12 mouse cellular contexts compared by ENCODE assay signal in genomic region chr14:16314842-16315241, GRCm38 (mm10). TPM values are rescaled to one million over a fixed set of nuclear protein-coding genes. Genes with fewer than 3 reads are reported as not detected.
DNase-seq lines count a peak whose midpoint lies in the region; ATAC-seq and TF ChIP-seq lines count a peak whose summit lies in the region.
"Had no signal": no experiment of that assay in that cellular context is flagged by ENCODE, and none has a peak within 500 bp of the region (broad histone marks: within the 10 kb centered on the region; RNA-seq: fewer than 3 reads in every experiment).

No protein-coding gene starts in this region.

- no peaks in the 10 kb centered on the region for H3K9me3 ChIP-seq in heart, embryonic 16.5 days (replicated peaks; ENCODE audit: control insufficient read depth, low read length)
- H3K9me3 ChIP-seq in lung, postnatal 0 days (ENCODE audit: low read length): no peaks in the 10 kb centered on the region
- no peaks in the 10 kb centered on the region for H3K9me3 ChIP-seq in intestine, postnatal 0 days (ENCODE audit: control insufficient read depth)
- H3K9me3 ChIP-seq: midbrain, embryonic 10.5 days had no signal

- H3K9ac ChIP-seq in heart, embryonic 16.5 days (ENCODE audit: low read length): no peak overlapping the region
- no peak overlapping the region for H3K9ac ChIP-seq in lung, postnatal 0 days (replicated peaks; ENCODE audit: low read depth)
- no peak overlapping the region for H3K9ac ChIP-seq in intestine, postnatal 0 days (ENCODE audit: low read depth, low read length)

- peaks cover 10% of the 10 kb centered on the region for H3K4me1 ChIP-seq in heart, embryonic 16.5 days (ENCODE audit: control insufficient read depth, insufficient read depth, low read length)
- H3K4me1 ChIP-seq in lung, postnatal 0 days (ENCODE audit: insufficient read depth, low read depth, low read length): peaks cover 7% of the 10 kb centered on the region; the same call in 1 of the 2 replicates
- peaks cover 5% of the 10 kb centered on the region; the same call in 1 of the 2 replicates for H3K4me1 ChIP-seq in intestine, postnatal 0 days (replicated peaks; ENCODE audit: control insufficient read depth, insufficient read depth, low read length)
- H3K4me1 ChIP-seq: midbrain, embryonic 10.5 days had no signal

- H3K4me3 ChIP-seq in heart, embryonic 16.5 days (ENCODE audit: low read length): no peak overlapping the region
- no peak overlapping the region for H3K4me3 ChIP-seq in lung, postnatal 0 days (ENCODE audit: low read depth, low read length)
- H3K4me3 ChIP-seq in intestine, postnatal 0 days (ENCODE audit: low read depth, low read length): no peak overlapping the region
- H3K4me3 ChIP-seq: midbrain, embryonic 10.5 days had no signal

- no peak for ATAC-seq in heart, embryonic 16.5 days (replicated peaks; ENCODE audit: extremely low read depth, insufficient read depth, low FRiP score)
- ATAC-seq in lung, postnatal 0 days: no peak
- no peak for ATAC-seq in intestine, postnatal 0 days
- ATAC-seq in megakaryocyte-erythroid progenitor cell, adult 5-6 weeks (replicated peaks; ENCODE audit: low FRiP score, low TSS enrichment, poor library complexity, severe bottlenecking): peak; percentile 94
- ATAC-seq: CD4-positive, CD25-positive, alpha-beta regulatory T cell, adult 4 months; inflammation-experienced regulatory T-cells, adult 6 months had no signal

- peak overlapping the region; percentile 66 for H3K27ac ChIP-seq in heart, embryonic 16.5 days (ENCODE audit: low read length)
- peak overlapping the region; percentile 62; the same call in 1 of the 2 replicates for H3K27ac ChIP-seq in lung, postnatal 0 days (ENCODE audit: low read length)
- 0 out of 2 replicates have a peak overlapping the region, but pooled peaks have one; percentile 30 for H3K27ac ChIP-seq in intestine, postnatal 0 days (ENCODE audit: low read depth, low read length)
- H3K27ac ChIP-seq: midbrain, embryonic 10.5 days had no signal

- 70% methylated on average over 2 of the region's 2 CpGs for WGBS in heart, embryonic 16.5 days
- 56% methylated on average over 2 of the region's 2 CpGs for WGBS in lung, postnatal 0 days
- WGBS in intestine, postnatal 0 days: 76% methylated on average over 2 of the region's 2 CpGs

- H3K36me3 ChIP-seq in heart, embryonic 16.5 days (ENCODE audit: control insufficient read depth, insufficient read depth): no peaks in the 10 kb centered on the region
- H3K36me3 ChIP-seq in lung, postnatal 0 days (ENCODE audit: insufficient read depth, low read length): no peaks in the 10 kb centered on the region
- no peaks in the 10 kb centered on the region for H3K36me3 ChIP-seq in intestine, postnatal 0 days (ENCODE audit: control insufficient read depth, insufficient read depth)
- H3K36me3 ChIP-seq: midbrain, embryonic 10.5 days had no signal

- intact Hi-C loops in heart, postnatal 14 days (cut with DNase I): loop anchor here (5.0 to 10.0 kb wide), 2 partner anchors 52 to 70 kb away; partner anchors contain the start of genes Ngly1, Oxsm and Top2b

- no peak for TF ChIP-seq CTCF in lung, postnatal 0 days (IDR thresholded peaks at IDR 0.05)
- no peak for TF ChIP-seq CTCF in intestine, postnatal 0 days (IDR thresholded peaks at IDR 0.05; ENCODE audit: low read depth)

- no peak for DNase-seq in heart, postnatal 14 days
- no peak for DNase-seq in lung, postnatal 0 days (ENCODE audit: low spot score)
- DNase-seq in lung, adult 18-20 months: no peak
- DNase-seq in testis, postnatal 10 days (ENCODE audit: low spot score): no peak
- DNase-seq: cerebellum, adult 18-20 months; right cerebral cortex, postnatal 4 days had no signal

- H3K4me2 ChIP-seq in heart, embryonic 16.5 days (ENCODE audit: low read depth, low read length): no peak overlapping the region
- no peak overlapping the region for H3K4me2 ChIP-seq in lung, postnatal 0 days (replicated peaks; ENCODE audit: low read depth, low read length)
- no peak overlapping the region for H3K4me2 ChIP-seq in intestine, postnatal 0 days (replicated peaks; ENCODE audit: low read depth)

- TF ChIP-seq EP300 in lung, postnatal 0 days (IDR thresholded peaks at IDR 0.05): no peak

- H3K27me3 ChIP-seq in heart, embryonic 16.5 days (ENCODE audit: control insufficient read depth, insufficient read depth, low read length): no peaks in the 10 kb centered on the region
- no peaks in the 10 kb centered on the region for H3K27me3 ChIP-seq in lung, postnatal 0 days (replicated peaks; ENCODE audit: insufficient read depth, low read length)
- no peaks in the 10 kb centered on the region for H3K27me3 ChIP-seq in intestine, postnatal 0 days (replicated peaks; ENCODE audit: control insufficient read depth, insufficient read depth, low read length)

RNA-seq across cellular contexts. Expression of gene Top2b, which starts 50.1 kb away (rescaled TPM):
- 23.4 and 24.9 TPM in 2 replicates for polyA plus RNA-seq in heart, embryonic 16.5 days (2015; fragmentation: Nextera tagmentation; extraction: Ambion mirVana)
- total RNA-seq in heart, postnatal 14 days (2021): 10 to 100 TPM; 75.5 to 80.6 TPM
- polyA plus RNA-seq in lung, postnatal 0 days (2015; fragmentation: Nextera tagmentation; extraction: Ambion mirVana): 26.3 and 29.5 TPM in 2 replicates
- polyA plus RNA-seq in intestine, postnatal 0 days (2015; fragmentation: Nextera tagmentation; extraction: Ambion mirVana): 16.2 and 17.7 TPM in 2 replicates
- 104 and 164 TPM in 2 replicates for total RNA-seq in megakaryocyte-erythroid progenitor cell, adult 5-6 weeks (2014; fragmentation: Nextera tagmentation)
- 230 and 254 TPM in 2 replicates for total RNA-seq in megakaryocyte-erythroid progenitor cell, adult 5-6 weeks (2017)
